Mouse (Mus musculus): ENCODE measurements around the gene Adam22. TPM values are rescaled to one million over a fixed set of nuclear protein-coding genes. Genes with fewer than 3 reads are reported as not detected.

Adam22 gene
- polyA plus RNA-seq, 1 experiment from 2014 or later, result 5.3 TPM

- WGBS, result 81% methylated on average over 1 of the region's 1 CpGs
Observed at GRCm38 (mm10) chr5:8362361-8362760, 5.6 kb downstream of the Adam22 start.

GRCm38 (mm10) chr5:8357677-8358076 is 10.3 kb downstream of the Adam22 start:
- H3K27me3 ChIP-seq (ENCODE audit: low read depth, poor library complexity, severe bottlenecking), result no peaks in the 10 kb centered on the region
- no peak overlapping the region for H3K27ac ChIP-seq
- WGBS, result 93% methylated on average over 8 of the region's 8 CpGs

More at GRCm38 (mm10) chr5:8362361-8362760, 5.6 kb downstream of the Adam22 start:
- no peaks in the 10 kb centered on the region for H3K36me3 ChIP-seq
- H3K27ac ChIP-seq, result no peak overlapping the region
- no peaks in the 10 kb centered on the region for H3K9me3 ChIP-seq (replicated peaks)
- H3K4me3 ChIP-seq, result no peak overlapping the region
- H3K27me3 ChIP-seq (ENCODE audit: low read depth, poor library complexity, severe bottlenecking), result peaks cover 11% of the 10 kb centered on the region; the same call in 1 of the 2 replicates
- peaks cover 11% of the 10 kb centered on the region for H3K4me1 ChIP-seq
- DNase-seq (ENCODE audit: low spot score), result no peak

GRCm38 (mm10) chr5:8356885-8357651 is 10.9 kb downstream of the Adam22 start:
- no peak for DNase-seq (ENCODE audit: low spot score)
- Histone ChIP-seq H3K4me3 (no peak overlapping the region), H3K36me3 (no peaks in the 10 kb centered on the region), H3K9me3 (replicated peaks) (no peaks in the 10 kb centered on the region), H3K27me3 (ENCODE audit: low read depth, poor library complexity, severe bottlenecking) (no peaks in the 10 kb centered on the region), H3K27ac (no peak overlapping the region), H3K4me1 (peaks cover 7% of the 10 kb centered on the region)
- 71% methylated on average over 13 of the region's 13 CpGs for WGBS

More at GRCm38 (mm10) chr5:8357677-8358076, 10.3 kb downstream of the Adam22 start:
- peaks cover 7% of the 10 kb centered on the region for H3K4me1 ChIP-seq
- no peaks in the 10 kb centered on the region for H3K36me3 ChIP-seq
- H3K4me3 ChIP-seq, result no peak overlapping the region
- no peaks in the 10 kb centered on the region for H3K9me3 ChIP-seq (replicated peaks)
- no peak for DNase-seq (ENCODE audit: low spot score)

- 43% methylated on average over 2 of the region's 2 CpGs for WGBS
- no peak overlapping the region for H3K27ac ChIP-seq
Observed at GRCm38 (mm10) chr5:8356326-8356725, 11.6 kb downstream of the Adam22 start.

GRCm38 (mm10) chr5:8349557-8349956 is 18.4 kb downstream of the Adam22 start:
- no peaks in the 10 kb centered on the region for H3K4me1 ChIP-seq
- H3K36me3 ChIP-seq, result no peaks in the 10 kb centered on the region
- no peak overlapping the region for H3K27ac ChIP-seq
- no peak for DNase-seq (ENCODE audit: low spot score)
- no peaks in the 10 kb centered on the region for H3K9me3 ChIP-seq (replicated peaks)
- 75% methylated on average over 10 of the region's 10 CpGs for WGBS
- H3K27me3 ChIP-seq (ENCODE audit: low read depth, poor library complexity, severe bottlenecking), result no peaks in the 10 kb centered on the region
- H3K4me3 ChIP-seq, result no peak overlapping the region

More at GRCm38 (mm10) chr5:8356326-8356725, 11.6 kb downstream of the Adam22 start:
- no peak for DNase-seq (ENCODE audit: low spot score)
- Histone ChIP-seq H3K4me3 (no peak overlapping the region), H3K36me3 (no peaks in the 10 kb centered on the region), H3K27me3 (ENCODE audit: low read depth, poor library complexity, severe bottlenecking) (no peaks in the 10 kb centered on the region), H3K9me3 (replicated peaks) (no peaks in the 10 kb centered on the region), H3K4me1 (peaks cover 7% of the 10 kb centered on the region)

- no peaks in the 10 kb centered on the region for H3K36me3 ChIP-seq
- DNase-seq (ENCODE audit: low spot score), result no peak
- no peak overlapping the region for H3K27ac ChIP-seq
- H3K27me3 ChIP-seq (ENCODE audit: low read depth, poor library complexity, severe bottlenecking), result no peaks in the 10 kb centered on the region
- H3K4me1 ChIP-seq, result no peaks in the 10 kb centered on the region
- H3K9me3 ChIP-seq (replicated peaks), result no peaks in the 10 kb centered on the region
- no peak overlapping the region for H3K4me3 ChIP-seq
Observed at GRCm38 (mm10) chr5:8346329-8346728, 21.6 kb downstream of the Adam22 start.

- WGBS, result 87% methylated on average over 3 of the region's 3 CpGs
- no peak overlapping the region for H3K27ac ChIP-seq
- no peaks in the 10 kb centered on the region for H3K36me3 ChIP-seq
- H3K27me3 ChIP-seq (ENCODE audit: low read depth, poor library complexity, severe bottlenecking), result no peaks in the 10 kb centered on the region
- H3K4me3 ChIP-seq, result no peak overlapping the region
- no peaks in the 10 kb centered on the region for H3K9me3 ChIP-seq (replicated peaks)
- no peaks in the 10 kb centered on the region for H3K4me1 ChIP-seq
- DNase-seq (ENCODE audit: low spot score), result no peak
Observed at GRCm38 (mm10) chr5:8343296-8343695, 24.7 kb downstream of the Adam22 start.

GRCm38 (mm10) chr5:8341676-8342075 is 26.3 kb downstream of the Adam22 start:
- Histone ChIP-seq H3K4me3 (no peak overlapping the region), H3K27ac (no peak overlapping the region), H3K9me3 (replicated peaks) (no peaks in the 10 kb centered on the region), H3K4me1 (no peaks in the 10 kb centered on the region), H3K36me3 (no peaks in the 10 kb centered on the region), H3K27me3 (ENCODE audit: low read depth, poor library complexity, severe bottlenecking) (no peaks in the 10 kb centered on the region)
- WGBS, result 95% methylated on average over 4 of the region's 4 CpGs
- no peak for DNase-seq (ENCODE audit: low spot score)

GRCm38 (mm10) chr5:8327645-8328269 is 40.2 kb downstream of the Adam22 start:
- Histone ChIP-seq H3K27me3 (ENCODE audit: low read depth, poor library complexity, severe bottlenecking) (no peaks in the 10 kb centered on the region), H3K27ac (no peak overlapping the region), H3K9me3 (replicated peaks) (no peaks in the 10 kb centered on the region), H3K4me1 (no peaks in the 10 kb centered on the region), H3K36me3 (no peaks in the 10 kb centered on the region), H3K4me3 (no peak overlapping the region)
- DNase-seq (ENCODE audit: low spot score), result no peak
- 82% methylated on average over 4 of the region's 4 CpGs for WGBS

GRCm38 (mm10) chr5:8326671-8327070 is 41.3 kb downstream of the Adam22 start:
- DNase-seq (ENCODE audit: low spot score), result no peak
- Histone ChIP-seq H3K9me3 (replicated peaks) (no peaks in the 10 kb centered on the region), H3K27me3 (ENCODE audit: low read depth, poor library complexity, severe bottlenecking) (no peaks in the 10 kb centered on the region), H3K4me3 (no peak overlapping the region), H3K36me3 (no peaks in the 10 kb centered on the region), H3K27ac (no peak overlapping the region), H3K4me1 (no peaks in the 10 kb centered on the region)
- 84% methylated on average over 5 of the region's 5 CpGs for WGBS

- no peak overlapping the region for H3K4me3 ChIP-seq
- no peak overlapping the region for H3K27ac ChIP-seq
- no peak for DNase-seq (ENCODE audit: low spot score)
- no peaks in the 10 kb centered on the region for H3K36me3 ChIP-seq
- H3K27me3 ChIP-seq (ENCODE audit: low read depth, poor library complexity, severe bottlenecking), result no peaks in the 10 kb centered on the region
- no peaks in the 10 kb centered on the region for H3K4me1 ChIP-seq
- 90% methylated on average over 2 of the region's 2 CpGs for WGBS
- no peaks in the 10 kb centered on the region for H3K9me3 ChIP-seq (replicated peaks)
Observed at GRCm38 (mm10) chr5:8312324-8312723, 55.6 kb downstream of the Adam22 start.

GRCm38 (mm10) chr5:8310907-8311306 is 57.1 kb downstream of the Adam22 start:
- 83% methylated on average over 4 of the region's 4 CpGs for WGBS
- Histone ChIP-seq H3K27ac (no peak overlapping the region), H3K4me3 (no peak overlapping the region), H3K4me1 (no peaks in the 10 kb centered on the region), H3K27me3 (ENCODE audit: low read depth, poor library complexity, severe bottlenecking) (no peaks in the 10 kb centered on the region), H3K36me3 (no peaks in the 10 kb centered on the region), H3K9me3 (replicated peaks) (no peaks in the 10 kb centered on the region)
- no peak for DNase-seq (ENCODE audit: low spot score)

- Histone ChIP-seq H3K9me3 (replicated peaks) (no peaks in the 10 kb centered on the region), H3K27ac (no peak overlapping the region), H3K36me3 (no peaks in the 10 kb centered on the region), H3K4me3 (no peak overlapping the region), H3K27me3 (ENCODE audit: low read depth, poor library complexity, severe bottlenecking) (no peaks in the 10 kb centered on the region), H3K4me1 (peaks cover 10% of the 10 kb centered on the region)
- 70% methylated on average over 10 of the region's 10 CpGs for WGBS
- DNase-seq (ENCODE audit: low spot score), result no peak
Observed at GRCm38 (mm10) chr5:8297719-8298419, 70.1 kb downstream of the Adam22 start.
